Mouse (Mus musculus) ovary, adult 18-20 months (tissue): ENCODE results near the gene Olfr380.

Experiments
- DNase-seq: peaks from one replicate; pipeline ENCODE4 v3.0.0; 2022; ENCODE audit warnings: low spot score, mixed read lengths

The Olfr380 gene

DNA sequence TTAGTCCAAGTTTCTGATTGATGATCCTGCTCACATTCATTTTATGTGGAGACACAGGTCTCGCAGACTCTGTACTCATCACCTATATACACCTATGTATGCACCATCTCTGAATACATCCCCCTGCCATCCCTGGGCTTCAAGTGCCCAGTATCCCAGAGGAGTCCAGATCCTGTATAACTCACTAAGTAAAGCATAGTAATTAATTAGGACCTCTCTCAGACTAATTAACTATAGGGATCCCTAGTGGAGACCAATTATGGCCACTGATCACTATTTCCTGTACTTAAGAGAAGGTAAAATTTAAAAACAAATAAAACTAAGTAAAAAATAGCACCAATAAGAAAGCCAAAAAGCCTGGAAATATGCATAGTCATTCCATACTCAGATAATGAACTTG, at the start of gene Olfr380:
Gene Olfr380 (minus strand): TSS at position 101 of the 400 bp plus-strand sequence.
- no peak for DNase-seq

DNA sequence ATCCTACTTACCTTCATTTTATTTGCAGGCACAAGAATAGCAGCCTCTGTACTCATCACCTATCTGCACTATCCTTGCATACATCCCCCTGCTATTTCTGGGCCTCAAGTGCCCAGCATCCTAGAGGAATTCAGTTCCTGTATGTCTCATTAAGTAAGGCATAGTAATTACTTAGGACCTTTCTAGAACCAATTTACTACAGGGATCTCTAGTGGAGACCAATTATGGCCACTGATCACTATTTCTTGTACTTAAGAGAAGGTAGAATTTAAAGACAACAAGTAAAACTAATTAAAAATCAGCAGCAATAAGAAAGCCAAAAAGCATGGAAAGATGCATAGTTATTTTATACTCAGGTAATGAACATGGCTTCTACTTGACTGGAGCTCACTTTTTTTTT, 34.2 kb upstream of the Olfr380 start, which contains the start of gene Olfr381:
Gene Olfr381 (minus strand): TSS at position 101 of the 400 bp plus-strand sequence.
- no peak for DNase-seq

DNA sequence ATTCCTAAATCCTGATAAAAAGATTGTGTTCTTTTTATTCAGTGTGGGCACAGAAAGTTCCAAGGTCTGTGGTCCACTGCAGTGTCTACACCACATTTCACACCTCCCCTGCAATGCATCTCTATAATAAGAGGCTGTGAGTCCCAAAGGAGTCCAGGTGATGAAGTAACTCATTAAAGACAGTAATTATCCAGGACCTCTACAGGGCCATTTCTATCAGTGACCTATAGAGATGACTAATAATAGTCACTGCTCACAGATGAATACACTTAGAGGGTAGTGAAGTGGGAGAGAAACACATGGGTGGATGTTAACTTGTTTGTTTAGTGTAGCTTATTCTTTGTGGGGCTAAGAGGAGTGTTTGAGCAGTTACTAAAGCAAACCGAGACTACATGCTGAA, 28.9 kb downstream of the Olfr380 start, which contains the start of gene Olfr378:
Gene Olfr378 (minus strand): TSS at position 101 of the 400 bp plus-strand sequence.
- DNase-seq = no peak
